23 mouse cellular contexts compared by ENCODE assay signal in the genomic region with DNA sequence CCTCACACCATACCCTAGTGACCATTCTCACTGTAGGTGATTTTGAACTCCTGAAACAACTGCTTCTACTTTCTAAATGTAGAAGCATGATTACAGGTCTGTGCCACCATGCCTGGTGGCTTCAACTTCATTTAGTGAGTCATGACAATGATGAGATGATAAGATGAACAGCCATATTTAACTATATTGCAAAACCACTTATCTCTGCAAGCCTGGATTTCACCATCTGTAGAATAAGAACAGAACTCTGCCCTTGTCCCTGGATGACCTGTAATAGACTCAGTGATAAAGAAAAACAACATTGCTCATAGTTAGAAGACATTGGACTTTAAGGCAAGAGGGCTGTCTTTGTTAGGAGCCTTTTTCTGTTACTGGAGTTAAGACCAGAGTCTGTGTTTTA.
"Had no signal": no experiment of that assay in that cellular context is flagged by ENCODE, and none has a peak within 500 bp of the region (broad histone marks: within the 10 kb centered on the region; RNA-seq: fewer than 3 reads in every experiment).

No protein-coding gene starts in this region.

- H3K4me2 ChIP-seq: liver, embryonic 13.5 days; lung, embryonic 14.5 days; midbrain, embryonic 13.5 days had no signal

- H3K27ac ChIP-seq: hindbrain, postnatal 0 days; layer of hippocampus, adult 2 months; left cerebral cortex, adult 2 months; liver, embryonic 13.5 days; midbrain, embryonic 10.5 days; midbrain, embryonic 13.5 days; stomach, postnatal 0 days had no signal

- H3K9me3 ChIP-seq: liver, embryonic 13.5 days had no signal

- H3K4me1 ChIP-seq: liver, embryonic 13.5 days; midbrain, embryonic 10.5 days; midbrain, embryonic 13.5 days had no signal

- DNase-seq: kidney, adult 18-20 months; kidney, adult 9 months; kidney, postnatal 14 days; layer of hippocampus, adult 9-11 months; layer of hippocampus, postnatal 36 days; liver, embryonic 13.5 days; lung, embryonic 14.5 days; lung, postnatal 36 days; right cerebral cortex, adult 18-20 months; right cerebral cortex, postnatal 14 days; thymus, adult 2 months; thymus, postnatal 14 days; thymus, postnatal 4 days had no signal

- ATAC-seq: hindbrain, postnatal 0 days; inflammation-experienced regulatory T-cells, adult 6 months; lung, postnatal 0 days; midbrain, embryonic 13.5 days; midbrain, embryonic 16.5 days had no signal

- H3K27me3 ChIP-seq: liver, embryonic 13.5 days; midbrain, embryonic 13.5 days had no signal

- H3K4me3 ChIP-seq: layer of hippocampus, adult 2 months; left cerebral cortex, adult 2 months; liver, embryonic 13.5 days; midbrain, embryonic 10.5 days; midbrain, embryonic 13.5 days; myocyte had no signal

- H3K9ac ChIP-seq: liver, embryonic 13.5 days; lung, embryonic 14.5 days; midbrain, embryonic 13.5 days had no signal
